Comparison of ENCODE assay signal across 8 mouse cellular contexts in genomic region chr7:16174597-16175541, GRCm38 (mm10). TPM values are rescaled to one million over a fixed set of nuclear protein-coding genes. Genes with fewer than 3 reads are reported as not detected.
DNase-seq lines count a peak whose midpoint lies in the region; ATAC-seq lines count a peak whose summit lies in the region.

Meis3 (plus strand) TSS chr7:16175090.

- H3K4me2 ChIP-seq in kidney, embryonic 14.5 days (replicated peaks; ENCODE audit: low read depth, low read length), result peak within 1 kb of the TSS; percentile 72
- H3K4me2 ChIP-seq in liver, embryonic 12.5 days, result peak within 1 kb of the TSS; percentile 67

- WGBS in kidney, embryonic 14.5 days, result under 1% methylated on average over 30 of the region's 42 CpGs
- WGBS in liver, embryonic 12.5 days (ENCODE audit: insufficient replicate concordance), result 1% methylated on average over 42 of the region's 42 CpGs

- H3K27ac ChIP-seq in kidney, embryonic 14.5 days (ENCODE audit: low read depth, low read length), result peak within 1 kb of the TSS; percentile 34; the same call in 1 of the 2 replicates
- no peak within 1 kb of the TSS for H3K27ac ChIP-seq in liver, embryonic 12.5 days

- DNase-seq in urinary bladder, adult 18-20 months (ENCODE audit: low spot score in 2 of 2), result peak; percentile 15 to 42
- no peak for DNase-seq in urinary bladder, postnatal 10 days (ENCODE audit: low spot score)
- peak; percentile 96 for DNase-seq in heart, adult 11 months
- peak; percentile 23 to 46 for DNase-seq in natural killer cell, adult 2 months (ENCODE audit: low spot score in 2 of 2)
- peak; percentile 37 to 44 for DNase-seq in thymus, adult 18-20 months

- H3K9ac ChIP-seq in kidney, embryonic 14.5 days (ENCODE audit: low read depth, low read length), result peak within 1 kb of the TSS; percentile 63
- H3K9ac ChIP-seq in liver, embryonic 12.5 days, result peak within 1 kb of the TSS; percentile 51; the same call in 1 of the 2 replicates

- H3K27me3 ChIP-seq in kidney, embryonic 14.5 days (ENCODE audit: control insufficient read depth, insufficient read depth, low read length), result no peaks in the 10 kb centered on the region
- peaks cover 69% of the 10 kb centered on the region for H3K27me3 ChIP-seq in liver, embryonic 12.5 days (replicated peaks)

- ATAC-seq in common myeloid progenitor, adult 5-6 weeks (replicated peaks; ENCODE audit: low read depth, poor library complexity, severe bottlenecking), result peak; percentile 63
- ATAC-seq in kidney, embryonic 14.5 days (ENCODE audit: low FRiP score, low TSS enrichment), result peak; percentile 70
- peak; percentile 59; the same call in 1 of the 2 replicates for ATAC-seq in liver, embryonic 12.5 days

- peaks cover 20% of the 10 kb centered on the region for H3K4me1 ChIP-seq in kidney, embryonic 14.5 days (ENCODE audit: control insufficient read depth, insufficient read depth, low read length)
- H3K4me1 ChIP-seq in liver, embryonic 12.5 days, result peaks cover 12% of the 10 kb centered on the region; the same call in 1 of the 2 replicates

- no peaks in the 10 kb centered on the region; the same call in 1 of the 2 replicates for H3K36me3 ChIP-seq in kidney, embryonic 14.5 days (ENCODE audit: control insufficient read depth, insufficient read depth, low read length)
- no peaks in the 10 kb centered on the region for H3K36me3 ChIP-seq in liver, embryonic 12.5 days

- H3K4me3 ChIP-seq in kidney, embryonic 14.5 days (ENCODE audit: low read length), result peak within 1 kb of the TSS; percentile 61
- H3K4me3 ChIP-seq in liver, embryonic 12.5 days, result peak within 1 kb of the TSS; percentile 48

- H3K9me3 ChIP-seq in kidney, embryonic 14.5 days (ENCODE audit: control insufficient read depth, low read length), result no peaks in the 10 kb centered on the region
- H3K9me3 ChIP-seq in liver, embryonic 12.5 days (replicated peaks), result no peaks in the 10 kb centered on the region

RNA-seq across cellular contexts. Expression of gene Meis3, which starts in this region (rescaled TPM):
- not detected in 2 replicates for total RNA-seq in common myeloid progenitor, adult 5-6 weeks (2017)
- polyA plus RNA-seq in kidney, embryonic 14.5 days (2014; fragmentation: Nextera tagmentation; extraction: Ambion mirVana), result 26.1 and 28.0 TPM in 2 replicates
- polyA plus RNA-seq in liver, embryonic 12.5 days (2016; fragmentation: Nextera tagmentation; extraction: Ambion mirVana), result 4.4 and 5.7 TPM in 2 replicates

Comparison
In these comparisons a context has a peak if more than half of its experiments do, and no peak if none do; other contexts are left out.
1. Peak in ATAC-seq in common myeloid progenitor, adult 5-6 weeks; RNA of the gene not detected or under 1 TPM.